Mouse (Mus musculus): Measurements from ENCODE around the gene Igfbp6. TPM values are rescaled to one million over a fixed set of nuclear protein-coding genes. Genes with fewer than 3 reads are reported as not detected.

Gene Igfbp6
- polyA plus RNA-seq (2021) = 0.05 TPM

GRCm38 (mm10) chr15:102144274-102144711 lies at the start of gene Igfbp6:
TSS of gene Igfbp6 (plus strand) at chr15:102144362.
- no peak for ATAC-seq

DNA sequence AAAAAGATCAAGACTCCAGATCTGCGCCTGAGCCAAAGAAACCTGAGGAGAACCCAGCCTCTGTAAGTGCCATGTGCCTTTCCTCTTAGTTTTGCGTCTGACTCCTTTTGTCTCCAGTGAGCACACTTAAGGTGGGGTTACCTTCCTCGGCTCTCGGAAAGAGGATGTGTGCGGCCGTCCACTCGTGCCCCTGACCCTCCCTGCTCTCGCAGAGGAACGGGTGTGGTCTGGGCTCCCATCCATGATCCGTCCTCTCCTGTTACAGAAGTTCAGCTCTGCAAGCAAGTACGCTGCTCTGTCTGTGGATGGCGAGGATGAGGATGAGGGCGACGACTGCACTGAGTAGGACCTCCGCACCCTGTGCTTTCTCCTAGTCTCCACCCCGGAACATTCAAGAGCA lies 49.2 kb upstream of the Igfbp6 start:
- ChIA-PET POLR2A (interaction anchor here (0.6 to 1.1 kb wide), 2 partner anchors 12 to 205 kb away, joined by 3 read pairs; no protein-coding TSS in a partner anchor), CTCF (interaction anchor here (1.5 to 2.6 kb wide), 2 partner anchors 13 to 14 kb away, joined by 6 to 7 read pairs; no protein-coding TSS in a partner anchor)
- no peak for DNase-seq (ENCODE audit: low read depth, low spot score)
- in situ Hi-C loops (cut with MboI; ENCODE audit: low pct_unique_long_range_greater_than_20kb) = no loop called here
- ATAC-seq = no peak
- no peak for TF ChIP-seq CTCF (IDR thresholded peaks at IDR 0.05)
- H3K27me3 ChIP-seq = no peaks in the 10 kb centered on the region

More at GRCm38 (mm10) chr15:102144274-102144711, at the start of gene Igfbp6:
- CTCF ChIA-PET = interaction anchor here (1.6 kb wide), 1 partner anchor 21 kb away, joined by 3 read pairs; no protein-coding TSS in a partner anchor
- no peak for TF ChIP-seq CTCF (IDR thresholded peaks at IDR 0.05)
- no peak for DNase-seq (ENCODE audit: low read depth, low spot score)
- in situ Hi-C loops (cut with MboI; ENCODE audit: low pct_unique_long_range_greater_than_20kb) = no loop called here
- no peaks in the 10 kb centered on the region for H3K27me3 ChIP-seq
- POLR2A ChIA-PET = interaction anchor here (1.7 kb wide), 1 partner anchor 8 kb away, joined by 4 read pairs; no protein-coding TSS in a partner anchor

DNA sequence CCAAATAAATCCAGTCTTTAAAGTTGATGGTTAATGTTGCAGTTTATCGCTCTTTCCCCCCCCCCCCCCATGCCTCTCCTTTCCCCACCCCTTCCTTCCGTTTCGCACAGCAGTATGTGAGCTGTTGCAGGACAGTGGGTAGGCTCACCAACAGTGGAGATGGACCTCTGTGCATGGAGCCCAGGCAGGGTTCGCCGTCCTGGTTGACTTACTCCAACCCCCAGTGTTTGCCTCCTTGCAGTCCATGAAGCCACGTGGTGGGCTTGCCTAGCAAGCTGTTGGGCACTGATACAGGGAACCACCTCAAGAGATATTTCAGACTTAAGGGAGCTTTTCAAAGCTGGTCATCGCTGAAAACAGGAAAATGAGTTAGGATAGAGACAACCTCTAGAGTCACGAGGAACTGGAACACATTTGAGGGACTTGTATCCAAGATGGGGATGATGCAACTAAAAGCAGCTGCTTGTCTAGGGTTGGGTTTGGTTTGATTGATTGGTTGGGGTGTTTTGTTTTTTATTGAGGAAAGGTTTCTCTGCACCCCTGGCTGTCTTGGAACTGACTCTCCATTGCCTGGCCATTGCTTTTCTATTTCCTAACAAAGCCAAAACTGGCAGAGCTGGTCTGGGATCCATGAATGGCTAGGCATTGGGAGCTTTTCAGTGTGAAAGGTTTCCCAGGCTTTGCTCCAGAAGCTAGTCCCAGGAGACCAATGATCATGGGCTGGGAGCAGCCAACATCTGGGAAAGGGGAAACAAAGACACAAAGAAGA lies 46.8 kb upstream of the Igfbp6 start:
- ChIA-PET CTCF (interaction anchor here (1.1 to 2.6 kb wide), 4 partner anchors 10 to 49 kb away, joined by 3 to 12 read pairs (median 4); no protein-coding TSS in a partner anchor), POLR2A (no interaction called here)
- DNase-seq (ENCODE audit: low read depth, low spot score) (no peak), ATAC-seq (no peak)
- in situ Hi-C loops (cut with MboI; ENCODE audit: low pct_unique_long_range_greater_than_20kb) = no loop called here
- no peak for TF ChIP-seq CTCF (IDR thresholded peaks at IDR 0.05)
- H3K27me3 ChIP-seq = no peaks in the 10 kb centered on the region

DNA sequence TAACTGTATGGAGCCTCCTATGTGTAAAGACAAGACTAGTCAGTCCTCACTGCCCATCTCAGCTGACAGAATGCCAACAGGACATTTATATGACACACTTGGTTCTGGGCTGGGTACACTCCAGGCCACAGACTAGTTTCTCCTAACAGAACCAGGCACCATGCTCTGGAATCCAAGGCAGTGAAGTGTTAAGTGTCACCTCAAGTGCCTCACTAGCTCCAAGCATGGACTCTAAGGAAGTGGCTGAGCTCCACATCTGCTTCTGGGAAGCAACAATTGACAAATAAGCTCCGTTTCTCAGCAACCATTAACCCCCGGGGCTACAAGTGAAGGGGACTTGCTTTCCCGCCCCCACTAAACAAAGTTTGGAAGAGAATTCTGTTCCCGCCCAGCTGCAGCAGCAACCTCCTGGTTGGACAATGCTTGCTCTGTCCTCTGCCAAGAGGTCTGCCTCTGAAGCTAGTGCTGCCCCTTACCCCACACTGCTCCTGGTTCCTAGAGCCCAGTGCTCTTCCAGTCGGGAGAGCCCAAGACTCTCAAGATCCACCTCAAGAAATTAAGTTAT lies 46.1 kb upstream of the Igfbp6 start:
- no peak for TF ChIP-seq CTCF (IDR thresholded peaks at IDR 0.05)
- ChIA-PET POLR2A (no interaction called here), CTCF (interaction anchor here (1.1 to 2.6 kb wide), 5 partner anchors 10 to 48 kb away, joined by 3 to 12 read pairs (median 3); no protein-coding TSS in a partner anchor)
- no peak for ATAC-seq
- in situ Hi-C loops (cut with MboI; ENCODE audit: low pct_unique_long_range_greater_than_20kb) = no loop called here
- DNase-seq (ENCODE audit: low read depth, low spot score) = no peak
- no peaks in the 10 kb centered on the region for H3K27me3 ChIP-seq

DNA sequence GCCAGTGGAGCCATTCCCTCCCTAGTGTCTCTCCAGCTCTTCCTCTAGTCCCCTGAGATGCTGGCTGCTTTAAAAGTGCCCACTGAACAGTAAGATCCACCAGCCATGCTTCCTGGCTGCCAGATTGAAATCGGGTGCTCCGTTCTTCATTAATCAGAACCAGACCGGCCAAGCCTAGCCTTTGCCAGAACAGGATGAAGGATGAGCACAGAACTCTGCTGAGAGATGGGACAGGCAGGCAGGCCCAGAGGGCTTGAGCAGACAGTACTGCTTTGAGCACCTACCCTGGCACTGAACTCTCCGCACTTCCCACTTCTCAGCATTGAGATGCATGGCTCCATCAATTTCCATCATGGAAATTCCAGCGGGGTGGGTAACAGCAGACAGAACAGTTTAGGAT lies 44.9 kb upstream of the Igfbp6 start:
- in situ Hi-C loops (cut with MboI; ENCODE audit: low pct_unique_long_range_greater_than_20kb) = no loop called here
- ATAC-seq (no peak), DNase-seq (ENCODE audit: low read depth, low spot score) (no peak)
- ChIA-PET POLR2A (interaction anchor here (1.1 kb wide), 1 partner anchor 58 kb away, joined by 4 read pairs; no protein-coding TSS in a partner anchor), CTCF (interaction anchor here (1.4 to 2.6 kb wide), 5 partner anchors 8 to 23 kb away, joined by 3 to 12 read pairs (median 6); no protein-coding TSS in a partner anchor)
- H3K27me3 ChIP-seq = no peaks in the 10 kb centered on the region
- TF ChIP-seq CTCF (IDR thresholded peaks at IDR 0.05) = no peak

DNA sequence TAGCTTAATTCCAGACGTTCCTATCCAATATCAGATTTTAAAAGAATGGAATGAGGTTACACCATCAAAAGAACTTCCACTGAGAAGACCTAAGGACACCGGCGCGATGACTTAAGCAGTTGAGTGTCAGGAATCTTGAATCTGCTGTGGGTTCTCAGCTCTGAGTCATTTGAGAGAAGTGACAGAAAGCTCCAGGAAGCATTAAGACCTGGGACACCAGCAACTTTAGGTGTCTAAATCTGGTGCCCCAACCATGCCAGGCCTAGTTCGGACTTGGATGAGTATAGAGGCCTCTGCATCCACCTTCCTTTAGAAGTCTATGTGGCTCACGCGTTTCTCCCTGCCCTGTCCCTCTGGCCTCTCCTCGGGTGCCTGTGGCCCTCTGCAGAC lies 44.4 kb upstream of the Igfbp6 start:
- H3K27me3 ChIP-seq = no peaks in the 10 kb centered on the region
- ChIA-PET POLR2A (interaction anchor here (1.1 kb wide), 1 partner anchor 57 kb away, joined by 4 read pairs; no protein-coding TSS in a partner anchor), CTCF (interaction anchor here (1.0 to 2.6 kb wide), 12 partner anchors 8 to 55 kb away, joined by 3 to 12 read pairs (median 4); no protein-coding TSS in a partner anchor)
- TF ChIP-seq CTCF (IDR thresholded peaks at IDR 0.05) = no peak
- DNase-seq (ENCODE audit: low read depth, low spot score) = no peak
- ATAC-seq = peak; percentile 0
- in situ Hi-C loops (cut with MboI; ENCODE audit: low pct_unique_long_range_greater_than_20kb) = no loop called here

DNA sequence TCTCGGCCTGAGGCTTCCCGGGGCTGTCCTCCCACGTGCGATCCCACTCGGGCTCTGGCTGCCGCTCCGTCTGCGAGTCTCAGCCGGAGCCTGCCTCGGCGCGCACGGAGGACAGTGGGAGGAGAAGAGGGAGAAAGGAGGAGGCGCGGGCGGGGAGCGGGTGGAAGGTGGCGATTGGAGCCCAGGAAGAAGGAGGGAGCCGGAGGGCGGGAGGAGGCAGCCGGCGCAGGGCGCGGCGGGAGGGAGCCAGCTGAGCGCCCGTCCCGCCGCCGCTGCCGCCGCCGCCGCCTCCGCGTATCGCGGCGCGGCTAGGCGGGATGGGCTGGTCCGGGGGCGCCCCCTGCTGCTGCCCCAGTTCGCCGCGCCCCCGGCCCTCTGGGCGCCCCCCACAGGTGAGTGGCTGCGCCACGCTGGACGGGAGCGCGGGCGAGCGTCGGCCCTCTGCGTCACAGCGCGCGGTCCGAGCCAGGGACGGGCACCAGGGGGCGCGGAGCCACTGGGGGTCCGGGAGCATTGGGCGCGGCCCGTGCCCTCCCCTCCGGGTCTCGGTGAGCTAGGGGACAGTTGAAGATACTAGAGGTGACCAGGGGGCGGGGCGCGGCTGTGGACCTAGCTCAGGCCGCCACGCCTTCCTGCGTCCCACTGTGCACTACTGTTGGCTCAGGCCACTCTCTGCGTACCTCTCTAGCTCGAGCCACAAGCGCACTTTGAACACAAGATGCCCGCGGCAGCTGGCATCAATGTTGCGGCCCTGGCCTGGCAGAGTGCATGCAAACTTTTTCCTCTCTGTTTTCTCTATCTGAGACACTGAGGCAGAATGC lies 43.8 kb upstream of the Igfbp6 start, which contains the start of gene Tns2:
Tns2 (plus strand) TSS at position 253 of the 821 bp plus-strand sequence.
- no peaks in the 10 kb centered on the region for H3K27me3 ChIP-seq
- ChIA-PET POLR2A (interaction anchor here (0.8 to 1.0 kb wide), 2 partner anchors 20 to 25 kb away, joined by 3 read pairs; no protein-coding TSS in a partner anchor), CTCF (interaction anchor here (0.7 to 2.6 kb wide), 14 partner anchors 7 to 116 kb away, joined by 3 to 12 read pairs (median 4); no protein-coding TSS in a partner anchor)
- DNase-seq (ENCODE audit: low read depth, low spot score) = no peak
- in situ Hi-C loops (cut with MboI; ENCODE audit: low pct_unique_long_range_greater_than_20kb) = no loop called here
- TF ChIP-seq CTCF (IDR thresholded peaks at IDR 0.05) = no peak
- ATAC-seq = peak; percentile 53

DNA sequence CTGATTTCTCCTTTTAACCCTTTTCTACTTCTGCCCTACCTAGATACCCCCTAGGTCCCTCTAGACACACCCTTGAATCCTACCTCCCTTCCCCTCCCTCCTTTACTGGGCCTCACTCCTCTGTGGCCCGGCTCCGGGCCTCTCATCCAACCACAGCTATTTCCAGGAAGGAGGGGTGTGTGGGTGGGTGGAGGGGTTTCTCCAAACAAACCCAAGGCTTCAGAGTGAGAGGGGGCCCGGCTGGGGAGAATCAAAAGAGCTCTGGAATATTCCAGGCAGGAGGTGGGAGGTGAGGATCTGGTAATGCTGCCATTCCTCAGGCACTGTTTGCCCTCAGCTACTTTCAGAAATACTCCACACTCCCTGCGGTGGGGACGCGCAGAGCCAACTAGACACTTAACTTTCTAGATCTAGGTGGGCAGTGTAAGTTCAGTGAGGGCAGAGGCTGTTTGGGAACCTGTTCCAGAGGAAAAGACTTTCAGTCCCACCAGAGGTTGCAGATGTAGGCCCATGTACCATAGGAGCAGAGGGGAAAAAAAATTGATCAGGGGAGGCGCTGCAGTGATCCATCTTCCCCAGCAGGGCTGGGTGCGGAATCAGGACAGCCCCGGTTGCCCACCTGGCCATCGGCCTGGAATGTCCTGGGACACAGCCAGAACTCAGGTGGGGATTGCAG lies 43.0 kb upstream of the Igfbp6 start:
- no peaks in the 10 kb centered on the region for H3K27me3 ChIP-seq
- TF ChIP-seq CTCF (IDR thresholded peaks at IDR 0.05) = no peak
- ChIA-PET POLR2A (interaction anchor here (0.8 to 1.0 kb wide), 2 partner anchors 21 to 25 kb away, joined by 3 read pairs; no protein-coding TSS in a partner anchor), CTCF (interaction anchor here (0.7 to 2.0 kb wide), 12 partner anchors 9 to 117 kb away, joined by 3 to 11 read pairs (median 4); no protein-coding TSS in a partner anchor)
- no peak for ATAC-seq
- in situ Hi-C loops (cut with MboI; ENCODE audit: low pct_unique_long_range_greater_than_20kb) = no loop called here
- DNase-seq (ENCODE audit: low read depth, low spot score) = no peak

Measured in Patski (cell line).